Mouse (Mus musculus) CH12.LX (cell line): Measurements from ENCODE around the gene AI854703.

Source experiments
- CTCF ChIP-seq, 2 experiments: IDR thresholded peaks in 1 of 2; conservative IDR thresholded peaks in 1 of 2; 2 replicates each; pipeline ENCODE4 v1.5.1; 2011 to 2012; ENCODE audit warnings: low read depth in 2 of 2, low read length in 2 of 2, improper control_type of control experiment in 1 of 2, inconsistent platforms in 1 of 2, mild to moderate bottlenecking in 1 of 2, moderate library complexity in 1 of 2
- EP300 ChIP-seq: IDR thresholded peaks from 2 replicates; pipeline ENCODE4 v1.6.1; 2011; ENCODE audit warnings: low read length, improper control_type of control experiment
- POLR2A ChIP-seq: IDR thresholded peaks from 2 replicates; pipeline ENCODE4 v1.6.1; 2011; ENCODE audit warnings: low read depth, mild to moderate bottlenecking, improper control_type of control experiment, low read length

- TF ChIP-seq POLR2A (no peak), CTCF (conservative IDR thresholded peaks at IDR 0.05 in 1 of 2, IDR thresholded peaks at IDR 0.05 in 1 of 2; ENCODE audit: low read depth in 2 of 2, low read length in 2 of 2) (no peak), EP300 (no peak)
Measured at GRCm38 (mm10) chr6:48646309-48646690, 19.7 kb downstream of the AI854703 start.
